Mouse (Mus musculus) megakaryocyte-erythroid progenitor cell, adult 5-6 weeks (primary cell): ENCODE data around the gene Gm13697. TPM values are rescaled to one million over a fixed set of nuclear protein-coding genes. Genes with fewer than 3 reads are reported as not detected.
"Not testable (repeated sequence)": the region's sequence is repeated elsewhere in the genome, so short reads cannot be mapped to it uniquely, and the experiment has no call there.

Experiments
- ATAC-seq: replicated peaks from 2 replicates; pipeline ENCODE4 v1.8.0; 2016; ENCODE audit warnings: mild to moderate bottlenecking, inconsistent platforms; ENCODE audit not compliant: severe bottlenecking, poor library complexity, low FRiP score, low TSS enrichment
- total RNA-seq, 2 experiments: library from RNA; stranded (forward) in 1 of 2; stranded (reverse) in 1 of 2; fragments of 200-1000, 215-1000 nt in 1 of 2; fragments of >200 nt in 1 of 2; fragmentation: Nextera tagmentation in 1 of 2; gene quantifications; 2 replicates each; pipeline ENCODE4 v1.2.3; 2014 to 2017

Gene Gm13697
- 0.44 TPM in 1 of 2 replicates, not detected in the other for total RNA-seq (2014; fragmentation: Nextera tagmentation)
- total RNA-seq (2017), result not detected in 2 replicates

- not testable (repeated sequence) for ATAC-seq
Observed at GRCm38 (mm10) chr2:83984443-83984842, at the start of gene Gm13697. Gene Gm13697 (plus strand): TSS chr2:83984743.

- ATAC-seq, result peak; percentile 74
Observed at GRCm38 (mm10) chr2:83940931-83941361, 43.6 kb upstream of the Gm13697 start, which contains the start of gene Zswim2. Gene Zswim2 (minus strand): TSS chr2:83941228.

GRCm38 (mm10) chr2:83941378-83941777, 43.2 kb upstream of the Gm13697 start:
- no peak for ATAC-seq

- no peak for ATAC-seq
Observed at GRCm38 (mm10) chr2:83941792-83942191, 42.8 kb upstream of the Gm13697 start.

- not testable (repeated sequence) for ATAC-seq
Observed at GRCm38 (mm10) chr2:83955393-83955792, 29.1 kb upstream of the Gm13697 start, which contains the start of gene Gm13698. Gene Gm13698 (plus strand): TSS chr2:83955693.

- not testable (repeated sequence) for ATAC-seq
Observed at GRCm38 (mm10) chr2:83961203-83961602, 23.3 kb upstream of the Gm13697 start, which contains the start of gene Gm13693. Gene Gm13693 (plus strand): TSS chr2:83961503.

GRCm38 (mm10) chr2:83967013-83967412, 17.5 kb upstream of the Gm13697 start, which contains the start of gene Gm13695:
Gene Gm13695 (plus strand): TSS chr2:83967313.
- ATAC-seq, result not testable (repeated sequence)

GRCm38 (mm10) chr2:83972823-83973222, 11.7 kb upstream of the Gm13697 start, which contains the start of gene Gm13696:
Gene Gm13696 (plus strand): TSS chr2:83973123.
- not testable (repeated sequence) for ATAC-seq

- not testable (repeated sequence) for ATAC-seq
Observed at GRCm38 (mm10) chr2:83978633-83979032, 5.9 kb upstream of the Gm13697 start, which contains the start of gene Gm13694. Gene Gm13694 (plus strand): TSS chr2:83978933.

- ATAC-seq, result not testable (repeated sequence)
Observed at GRCm38 (mm10) chr2:83990253-83990652, 5.7 kb downstream of the Gm13697 start, which contains the start of gene Gm13691. Gene Gm13691 (plus strand): TSS chr2:83990553.

GRCm38 (mm10) chr2:83993639-83994255, 9.2 kb downstream of the Gm13697 start:
- peak; percentile 89 for ATAC-seq

GRCm38 (mm10) chr2:83994526-83994925, 10.0 kb downstream of the Gm13697 start:
- not testable (repeated sequence) for ATAC-seq

GRCm38 (mm10) chr2:84008913-84009312, 24.4 kb downstream of the Gm13697 start:
- no peak for ATAC-seq

- ATAC-seq, result peak; percentile 71
Observed at GRCm38 (mm10) chr2:84009818-84010217, 25.3 kb downstream of the Gm13697 start.

GRCm38 (mm10) chr2:84014572-84014971, 30.0 kb downstream of the Gm13697 start:
- ATAC-seq, result no peak

- not testable (repeated sequence) for ATAC-seq
Observed at GRCm38 (mm10) chr2:84016291-84016690, 31.7 kb downstream of the Gm13697 start.

- ATAC-seq, result peak; percentile 91
Observed at GRCm38 (mm10) chr2:84018330-84018729, 33.8 kb downstream of the Gm13697 start.

GRCm38 (mm10) chr2:84019519-84020305, 35.2 kb downstream of the Gm13697 start:
- peak; percentile 79 for ATAC-seq

GRCm38 (mm10) chr2:84021930-84022329, 37.4 kb downstream of the Gm13697 start:
- ATAC-seq, result no peak

- no peak for ATAC-seq
Observed at GRCm38 (mm10) chr2:84022905-84023304, 38.4 kb downstream of the Gm13697 start.
